Mouse (Mus musculus) adrenal gland, postnatal 10 days (tissue): Measurements from ENCODE around the gene Rapgef4. TPM values are rescaled to one million over a fixed set of nuclear protein-coding genes. Genes with fewer than 3 reads are reported as not detected.

Experiments used
- DNase-seq: peaks from one replicate; pipeline ENCODE4 v3.0.0; 2021; ENCODE audit warnings: mixed read lengths
- total RNA-seq, 2 experiments: library from RNA; stranded (reverse); gene quantifications; 2 replicates each; pipeline ENCODE4 v1.2.3; 2021

Gene Rapgef4
- total RNA-seq, 2 experiments from 2014 or later: 131 to 173 TPM

DNA sequence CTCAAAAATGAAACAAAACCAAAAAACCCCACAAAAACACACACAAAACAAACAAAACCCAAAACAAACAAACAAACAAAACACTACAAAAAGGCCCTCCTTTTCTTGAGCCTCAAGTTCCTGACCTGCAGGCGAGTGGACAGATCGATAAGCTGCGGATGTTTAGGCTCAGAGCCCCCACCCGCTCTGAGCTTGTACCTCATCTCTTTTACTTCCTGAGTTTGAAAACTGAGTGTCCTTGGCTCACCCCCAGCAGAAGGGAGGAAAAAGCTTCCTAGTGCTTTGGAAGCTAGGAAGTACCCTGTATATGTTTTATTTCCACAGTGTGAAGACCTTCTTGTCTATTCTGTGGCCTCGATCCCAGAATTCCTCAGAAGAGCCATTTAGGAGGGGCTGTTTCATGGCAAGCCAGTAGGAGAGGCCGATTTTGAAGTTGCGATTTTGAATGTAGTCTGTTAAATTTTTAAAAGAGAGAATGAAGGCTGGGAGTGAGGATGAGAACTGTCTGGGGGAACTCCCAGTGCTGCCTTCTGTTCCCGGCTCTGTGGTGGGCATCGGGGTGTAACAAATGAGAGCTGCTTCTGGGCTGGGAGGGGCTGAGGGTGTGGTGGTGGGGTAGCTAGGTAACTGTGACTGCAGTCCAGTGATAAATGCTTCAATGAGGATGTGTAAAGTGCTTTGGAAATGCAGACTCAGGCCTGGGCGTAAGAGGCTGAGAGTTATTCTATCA, 2.0 kb downstream of the Rapgef4 start:
- no peak for DNase-seq

DNA sequence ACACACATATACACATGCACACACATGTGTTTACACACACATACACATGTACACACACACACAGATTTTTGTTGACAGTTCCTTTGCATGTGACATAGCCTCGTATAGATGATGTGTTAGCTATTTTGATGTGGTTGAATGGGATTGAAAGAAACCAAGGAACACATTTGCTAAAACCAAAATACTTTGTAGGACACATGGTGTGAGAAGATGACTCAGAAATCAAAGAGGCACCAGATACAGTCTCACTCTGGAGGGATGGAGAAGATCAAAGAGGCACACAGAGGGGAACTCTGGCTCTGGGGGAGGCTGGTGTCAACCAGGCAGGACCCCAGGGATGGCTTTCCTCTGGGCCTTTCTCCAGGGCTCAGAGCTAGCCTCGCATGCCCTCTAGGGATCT, 4.7 kb downstream of the Rapgef4 start:
- no peak for DNase-seq

DNA sequence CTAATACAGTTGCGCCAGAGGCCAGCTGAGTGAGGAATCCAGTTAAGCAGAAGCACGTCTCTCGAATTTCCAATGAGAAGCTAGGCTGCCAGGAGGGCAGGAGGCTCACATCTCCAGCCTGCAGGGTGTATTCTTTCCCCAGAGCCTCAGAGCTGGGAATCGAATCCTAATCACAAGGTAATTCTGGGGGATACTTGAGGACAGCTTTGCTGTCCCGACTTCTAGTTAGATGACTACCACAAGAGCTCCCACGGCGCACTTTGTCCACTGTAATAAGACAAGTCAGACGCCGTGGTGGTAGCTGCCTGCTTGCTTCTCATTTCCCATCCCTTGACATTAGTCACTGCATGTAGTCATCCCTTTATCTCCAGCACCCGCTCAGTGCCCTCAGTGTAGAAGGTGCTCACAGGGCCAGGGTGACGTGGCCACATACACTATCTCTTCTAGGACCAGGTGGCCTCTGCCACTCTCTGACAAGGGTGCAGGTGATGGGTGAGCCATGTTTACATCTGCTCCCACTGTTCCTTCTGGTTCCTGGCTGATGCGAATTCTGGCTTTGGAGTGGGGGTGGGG, 5.3 kb downstream of the Rapgef4 start:
- no peak for DNase-seq

DNA sequence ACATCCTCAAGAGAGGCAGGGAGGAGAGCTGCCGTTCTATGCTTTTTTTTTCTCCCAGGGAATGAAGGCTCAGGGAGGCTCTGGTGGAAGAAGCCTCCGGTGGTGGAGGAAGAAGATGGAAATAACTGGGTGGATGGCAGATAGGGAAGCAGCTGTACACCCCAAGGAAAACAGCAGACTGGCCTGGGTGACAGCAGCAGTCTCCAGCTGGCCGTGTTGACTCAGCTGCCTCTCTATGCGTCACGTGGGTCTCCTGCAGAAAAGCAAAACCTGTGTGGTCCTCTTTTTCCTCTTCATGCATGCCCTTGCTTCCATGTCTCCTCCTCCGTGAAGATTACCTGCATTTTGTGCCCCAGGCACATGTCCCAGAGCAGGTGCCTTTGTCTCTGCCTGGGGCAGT, 7.5 kb downstream of the Rapgef4 start:
- DNase-seq: no peak

DNA sequence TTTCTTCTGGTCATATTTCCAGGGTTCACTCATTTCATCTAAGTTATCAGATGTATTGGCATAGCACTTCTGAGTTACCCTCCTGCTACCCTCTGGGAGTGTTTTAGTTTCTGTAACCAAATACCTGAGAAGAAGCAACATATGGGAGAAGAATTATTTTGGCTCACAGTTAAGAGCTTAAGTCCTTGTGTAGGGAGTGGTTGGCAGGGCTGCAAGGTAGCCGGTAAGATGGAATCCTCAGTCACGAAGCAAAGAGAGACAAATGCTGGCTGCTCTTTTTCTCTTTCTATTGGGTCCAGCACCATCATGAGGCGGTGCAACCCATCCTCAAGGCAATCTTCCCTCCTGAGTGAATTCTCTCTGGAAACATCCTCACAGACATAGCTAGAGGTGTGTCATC, 11.1 kb downstream of the Rapgef4 start:
- DNase-seq: no peak

DNA sequence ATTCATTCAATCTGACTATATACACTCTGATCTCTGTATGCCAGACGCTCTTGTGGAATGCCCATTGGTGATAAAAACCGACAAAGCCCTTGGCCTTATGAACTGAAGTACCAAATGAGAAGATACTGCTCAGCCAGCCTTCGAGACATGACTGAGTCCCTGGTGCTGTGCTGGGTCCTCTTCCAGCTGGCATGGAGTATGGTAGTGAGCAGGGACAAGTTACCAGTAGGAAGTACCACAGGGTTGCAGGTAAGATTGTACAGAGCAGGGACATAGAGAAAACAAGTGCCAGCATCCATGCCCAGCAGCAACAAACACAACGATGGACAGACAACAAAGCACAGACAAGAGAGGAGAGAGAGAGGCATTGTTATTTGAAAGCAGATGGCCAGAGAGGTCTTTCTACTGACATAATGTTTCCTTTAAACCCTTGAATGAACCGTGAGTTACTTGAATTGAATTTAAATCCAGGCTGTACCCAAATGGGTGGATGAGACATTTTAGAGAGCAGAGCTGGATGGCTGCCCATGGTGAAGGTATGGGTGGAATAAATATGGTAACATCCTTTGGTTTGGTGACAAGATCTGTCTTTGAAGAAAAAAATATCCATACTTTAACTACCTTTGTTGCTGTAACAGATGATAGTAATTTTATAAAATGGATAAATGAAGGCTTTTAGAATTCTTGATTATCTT, 12.8 kb downstream of the Rapgef4 start:
- no peak for DNase-seq

DNA sequence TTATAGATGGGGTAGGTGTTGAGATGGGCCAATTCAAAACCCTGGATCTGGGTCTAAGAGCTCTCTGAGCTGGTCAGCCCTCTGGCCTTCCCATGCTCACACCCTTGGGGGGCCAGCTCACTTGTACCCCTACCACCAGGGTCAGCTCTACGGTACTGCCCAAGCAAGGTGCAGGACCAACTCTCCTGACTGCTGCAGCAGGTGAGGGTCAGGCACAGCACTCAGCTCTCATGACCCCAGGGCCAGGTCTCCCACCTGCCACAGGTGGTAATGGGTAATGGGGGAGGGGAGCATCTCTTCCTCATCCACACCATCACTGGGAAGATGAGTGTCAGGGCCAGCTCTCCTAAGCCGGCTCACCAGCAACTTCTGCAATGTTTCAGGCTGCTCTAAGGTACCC, 17.5 kb downstream of the Rapgef4 start:
- DNase-seq: no peak

DNA sequence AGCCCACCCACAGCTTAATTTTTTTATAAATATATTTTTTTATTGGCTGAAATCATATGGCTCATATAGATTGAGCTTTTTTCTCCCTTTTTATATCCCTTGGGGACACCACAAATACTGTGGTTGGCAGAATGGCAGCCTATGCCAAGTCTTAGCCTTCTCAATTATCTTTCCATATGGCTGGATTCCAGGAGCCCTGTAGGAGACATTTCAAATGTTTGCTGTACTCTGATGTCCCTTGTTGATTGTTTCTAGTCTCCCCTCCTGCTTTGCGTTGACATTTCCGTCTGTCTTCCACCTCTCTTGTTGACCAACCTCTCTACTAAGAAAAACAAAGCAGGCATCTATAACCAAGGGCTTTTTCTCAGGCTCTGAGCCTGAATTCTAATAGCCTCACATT, 19.1 kb downstream of the Rapgef4 start:
- no peak for DNase-seq

DNA sequence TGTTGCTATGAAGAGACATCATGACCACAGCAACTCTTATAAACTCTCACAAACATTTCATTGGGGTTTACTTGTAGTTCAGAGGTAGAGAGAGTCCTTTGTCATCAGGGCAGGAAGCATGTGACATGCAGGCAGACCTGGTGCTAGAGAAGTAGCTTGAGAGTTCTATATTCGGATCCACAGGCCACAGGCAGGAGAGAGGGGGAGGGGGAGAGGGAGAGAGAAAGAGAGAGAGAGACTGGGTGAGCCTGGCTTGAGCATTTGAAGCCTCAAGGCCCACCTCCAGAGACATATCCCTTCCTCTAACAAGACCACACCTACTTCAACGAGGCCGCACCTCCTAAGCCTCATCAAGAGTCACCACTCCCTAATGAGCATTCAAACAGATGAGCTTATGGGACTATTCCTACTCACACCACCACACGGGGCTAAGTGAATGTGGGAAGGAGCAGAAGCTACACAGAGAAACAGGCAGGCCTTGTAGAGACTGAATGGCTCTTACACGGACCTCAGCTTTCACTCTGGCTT, 21.9 kb downstream of the Rapgef4 start:
- no peak for DNase-seq

DNA sequence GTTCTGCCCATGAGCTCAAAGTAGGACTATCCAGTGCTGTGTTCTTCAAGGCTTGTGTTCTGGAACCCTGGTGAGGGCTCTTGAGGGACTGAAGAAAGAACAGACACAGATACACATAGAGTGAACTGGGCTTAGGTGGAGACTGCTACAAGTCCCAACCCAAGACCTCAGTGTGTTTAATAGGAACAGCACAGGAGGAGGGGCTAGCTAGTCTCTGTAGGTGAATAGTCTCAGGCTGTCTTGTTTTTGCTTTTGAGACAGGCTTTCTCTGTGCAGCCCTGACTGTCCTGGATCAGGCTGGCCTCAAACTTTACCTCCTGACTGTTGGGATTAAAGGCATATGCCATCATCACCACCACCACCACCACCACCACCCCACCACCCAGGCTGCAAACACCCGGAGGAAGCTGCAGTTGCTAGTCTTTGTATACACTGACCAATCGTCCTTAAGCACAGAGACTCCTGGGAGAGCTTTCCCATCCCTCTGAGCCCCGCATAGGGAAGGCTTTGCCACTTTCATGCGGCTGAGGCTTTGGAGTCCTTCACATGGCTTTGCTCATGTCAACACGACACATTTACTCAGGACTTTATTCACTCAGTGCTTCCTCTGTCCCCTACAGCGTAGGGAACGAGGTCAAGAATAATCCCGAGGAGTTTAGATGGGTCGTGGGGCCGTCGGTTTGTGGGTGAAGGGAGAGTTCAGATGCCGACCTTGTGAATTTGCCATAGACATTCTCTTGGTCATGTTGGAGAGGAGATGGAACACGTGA, 22.9 kb downstream of the Rapgef4 start:
- no peak for DNase-seq

DNA sequence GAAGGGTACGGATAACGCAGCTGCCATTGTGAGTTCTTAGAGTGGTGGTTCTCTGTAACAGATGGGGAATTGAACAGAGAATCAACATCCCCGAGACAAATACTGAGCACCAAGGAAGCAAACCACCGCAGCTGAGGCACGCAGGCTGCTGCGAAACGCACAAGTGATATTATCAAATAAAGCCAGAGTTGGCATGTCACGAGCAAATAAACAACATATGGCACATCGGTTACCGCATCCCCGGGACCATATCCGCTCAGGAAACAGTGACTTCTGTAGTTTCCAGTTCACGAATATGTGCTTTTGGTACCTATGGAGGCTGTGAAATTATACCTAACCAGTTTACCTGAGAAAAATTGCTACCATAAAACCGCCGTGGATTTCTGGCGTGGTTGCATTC, 24.0 kb downstream of the Rapgef4 start:
- no peak for DNase-seq

DNA sequence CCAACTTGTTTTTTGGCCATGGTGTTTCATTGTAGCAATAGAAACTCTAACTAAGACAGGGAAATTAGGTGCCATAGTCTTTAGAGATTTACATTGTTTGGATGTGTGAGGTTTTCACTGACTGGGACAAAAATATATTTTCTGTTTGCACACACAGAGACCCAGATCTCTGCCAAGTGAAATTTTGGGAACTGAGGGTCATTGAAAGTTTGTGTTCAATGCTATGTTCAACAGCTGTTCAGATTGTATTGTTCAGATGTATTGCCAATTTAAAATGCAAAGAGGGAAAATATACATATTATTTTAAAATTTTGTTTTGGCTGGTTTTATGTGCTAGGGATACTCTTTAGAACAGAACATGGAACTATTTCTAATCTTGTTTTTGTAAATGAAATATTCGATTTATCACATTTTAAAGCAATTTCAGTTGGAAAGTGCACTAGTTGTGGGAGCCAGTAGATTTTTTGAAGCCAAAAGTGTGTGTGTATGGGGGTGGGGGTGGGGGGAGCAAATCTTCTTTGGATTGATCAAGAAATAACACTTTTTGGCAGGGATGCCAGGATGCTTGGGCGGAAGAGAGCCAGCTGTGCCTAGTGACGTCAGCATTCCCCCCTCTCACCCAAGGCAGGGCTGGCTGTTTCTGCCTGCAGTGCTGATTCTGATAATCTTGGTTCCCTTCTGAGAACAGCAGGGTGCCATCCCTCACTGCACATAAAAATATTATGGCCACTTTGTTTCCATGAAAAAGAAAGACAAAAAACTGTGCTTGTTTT, 28.6 kb downstream of the Rapgef4 start:
- no peak for DNase-seq

DNA sequence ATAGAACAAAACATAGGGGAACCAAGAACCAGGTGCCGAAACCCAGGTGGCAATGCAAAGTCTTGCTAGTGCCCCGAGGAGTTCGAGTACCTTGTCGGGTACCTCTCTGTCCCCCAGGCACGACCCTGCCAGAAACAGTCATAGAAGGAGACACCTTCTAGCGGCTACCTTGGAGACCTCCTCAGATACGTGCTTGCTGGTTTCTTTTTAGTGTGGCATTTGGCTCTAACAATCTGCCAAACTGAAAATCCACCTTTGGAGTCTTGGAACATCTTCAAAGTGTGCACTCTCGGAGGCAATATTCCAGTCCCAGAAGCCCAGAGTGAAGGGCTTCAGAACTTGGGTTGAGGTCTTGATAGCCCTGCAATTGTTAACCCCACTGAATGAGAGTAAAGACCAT, 34.3 kb downstream of the Rapgef4 start:
- DNase-seq: no peak

DNA sequence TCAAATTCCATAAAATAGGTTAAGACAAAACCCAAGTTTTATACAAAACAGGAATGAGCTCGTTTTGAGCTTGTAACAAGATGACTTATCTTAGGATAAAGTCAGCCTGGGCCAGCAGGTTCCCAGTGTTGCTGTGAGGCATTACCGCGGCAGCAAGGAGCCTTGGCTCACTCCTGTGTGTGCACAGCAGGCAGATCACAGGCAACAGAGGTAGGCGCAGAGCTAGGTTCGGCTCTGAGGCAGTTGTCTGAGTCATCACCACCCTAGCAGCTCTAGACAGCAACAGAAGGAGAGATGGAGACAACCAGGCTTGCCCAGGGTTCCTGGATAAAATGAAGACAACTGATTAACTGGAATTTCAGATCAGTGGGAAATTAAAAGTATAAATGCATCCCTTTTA, 35.0 kb downstream of the Rapgef4 start:
- DNase-seq: no peak

DNA sequence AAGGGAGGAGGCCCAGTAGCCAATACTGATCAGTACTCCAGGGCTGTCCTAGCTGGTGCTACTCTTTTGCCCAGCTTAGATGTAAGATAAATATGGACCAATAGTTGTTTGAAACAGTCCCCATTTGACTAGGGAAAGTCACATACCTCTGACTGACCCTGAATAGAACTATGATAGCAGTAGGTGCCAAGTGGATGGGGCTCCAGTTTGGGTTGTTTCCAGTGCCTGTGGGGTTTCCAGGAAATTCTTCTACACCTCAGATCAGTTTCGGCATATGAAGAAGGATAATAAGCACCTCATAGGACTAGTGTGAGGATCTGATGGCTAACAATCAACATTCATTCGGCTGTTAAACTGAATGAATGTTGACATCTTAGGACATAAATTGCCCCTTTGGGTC, 36.1 kb downstream of the Rapgef4 start:
- DNase-seq: no peak

DNA sequence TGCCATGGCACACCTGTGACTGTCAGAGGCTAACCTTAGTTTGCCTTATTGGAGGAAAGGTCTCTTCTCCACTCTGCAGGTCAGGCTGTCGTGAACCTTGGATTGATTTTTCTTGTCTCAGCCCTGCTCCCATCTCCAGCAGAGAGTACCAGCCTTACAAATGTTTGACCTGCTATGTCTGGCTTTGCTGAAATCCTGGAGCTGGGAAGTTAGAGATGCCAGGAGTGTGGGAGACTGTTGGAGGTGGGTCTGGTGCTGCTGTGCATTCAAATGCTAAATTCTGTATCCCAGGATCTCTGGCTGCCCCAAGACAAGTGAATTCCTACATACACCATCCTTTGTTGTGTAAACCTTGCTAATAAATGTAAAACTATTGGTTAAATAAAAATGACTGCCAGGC, 37.7 kb downstream of the Rapgef4 start:
- DNase-seq: no peak

DNA sequence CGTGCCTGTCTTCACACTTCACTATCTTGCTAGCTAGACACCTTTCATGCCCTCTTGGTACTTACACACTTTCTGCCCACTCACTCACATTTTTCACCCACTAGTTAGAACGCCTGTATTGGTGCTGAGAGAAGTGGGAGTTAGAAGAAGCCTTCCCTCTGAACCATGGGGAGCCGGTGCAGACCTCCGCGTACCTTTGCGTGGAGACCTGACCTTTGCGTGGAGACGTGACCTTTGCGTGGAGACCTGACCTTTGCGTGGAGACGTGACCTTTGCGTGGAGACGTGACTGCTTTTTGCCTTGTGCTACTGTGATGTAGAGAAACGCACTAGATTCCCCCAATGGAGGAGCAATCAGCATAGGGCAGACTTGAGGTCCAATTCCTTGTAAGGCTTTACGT, 39.7 kb downstream of the Rapgef4 start:
- DNase-seq: no peak

DNA sequence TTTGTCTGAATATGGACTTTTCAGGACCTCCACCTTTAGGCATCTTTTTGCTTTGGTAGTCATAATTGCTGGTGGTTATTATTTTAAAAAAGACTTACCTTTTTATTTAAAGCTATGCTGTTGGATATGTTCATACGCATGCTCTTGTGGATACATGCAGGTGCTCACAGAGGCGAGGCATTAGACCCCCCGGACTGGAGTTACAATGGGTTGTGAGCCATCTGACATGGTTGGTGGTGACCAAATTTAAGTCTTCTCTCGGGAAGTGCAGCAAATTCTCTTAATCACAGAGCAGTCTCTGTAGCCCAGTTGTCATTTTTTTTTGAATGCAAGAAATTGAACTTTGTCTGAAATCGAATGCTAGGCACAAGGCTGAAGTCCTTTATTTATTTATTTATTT, 40.4 kb downstream of the Rapgef4 start:
- no peak for DNase-seq

DNA sequence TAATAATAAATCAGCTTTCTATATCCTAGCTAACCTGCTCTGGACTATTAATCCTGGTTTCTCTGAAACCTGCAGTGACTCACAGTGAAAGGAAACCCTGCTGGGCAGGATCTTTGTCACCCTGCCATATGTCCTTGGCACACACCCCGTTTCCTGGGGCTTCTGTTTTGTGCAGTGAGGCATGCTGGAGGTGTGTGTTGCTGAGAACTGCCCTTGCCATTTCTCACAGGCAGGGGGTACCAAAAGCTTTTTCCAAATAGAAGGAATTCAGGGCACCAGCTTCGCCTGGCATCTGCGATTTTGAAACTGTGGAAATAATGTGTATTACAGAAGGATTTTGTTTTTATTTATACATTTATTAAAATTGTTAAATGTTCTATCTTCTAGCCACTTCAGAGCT, 40.8 kb downstream of the Rapgef4 start:
- peak; percentile 80 for DNase-seq

DNA sequence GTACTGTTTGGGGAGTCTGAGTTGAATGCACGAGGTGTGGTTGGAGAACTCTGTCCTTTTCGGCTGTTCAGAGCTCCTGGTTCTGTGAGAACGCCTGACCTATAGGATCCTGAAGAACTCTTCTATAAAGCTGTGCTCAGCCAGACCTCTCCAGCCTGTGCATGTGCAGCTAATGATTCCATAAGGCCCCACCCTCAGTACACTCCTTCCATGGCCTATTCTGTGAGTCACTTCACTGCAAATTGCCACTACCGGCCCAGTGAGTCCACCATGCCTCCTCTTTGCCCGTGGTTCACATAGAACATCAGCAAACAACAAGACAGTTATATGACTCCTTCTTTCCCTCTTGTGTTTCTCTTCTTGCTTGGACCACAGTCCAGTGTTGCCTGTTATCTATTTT, 42.8 kb downstream of the Rapgef4 start:
- DNase-seq: no peak

DNA sequence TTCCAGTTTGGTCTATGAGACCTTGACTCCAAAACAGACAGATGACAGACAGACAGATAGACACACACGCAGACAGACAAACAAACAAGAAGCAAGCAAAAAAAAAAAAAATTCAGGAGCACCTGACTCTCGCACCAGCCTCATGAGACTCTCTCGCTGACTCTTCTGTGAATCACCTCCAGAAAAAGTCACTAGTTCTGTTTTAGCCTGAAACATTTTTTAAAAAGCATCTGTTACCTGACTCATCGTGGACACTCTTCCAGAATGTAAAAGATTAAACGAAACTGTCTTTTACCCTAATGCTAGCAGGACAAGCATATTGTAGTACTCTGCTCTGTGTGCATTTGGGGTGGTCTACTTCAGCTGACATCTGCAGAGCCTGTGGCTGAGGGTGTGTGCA, 44.6 kb downstream of the Rapgef4 start:
- no peak for DNase-seq

DNA sequence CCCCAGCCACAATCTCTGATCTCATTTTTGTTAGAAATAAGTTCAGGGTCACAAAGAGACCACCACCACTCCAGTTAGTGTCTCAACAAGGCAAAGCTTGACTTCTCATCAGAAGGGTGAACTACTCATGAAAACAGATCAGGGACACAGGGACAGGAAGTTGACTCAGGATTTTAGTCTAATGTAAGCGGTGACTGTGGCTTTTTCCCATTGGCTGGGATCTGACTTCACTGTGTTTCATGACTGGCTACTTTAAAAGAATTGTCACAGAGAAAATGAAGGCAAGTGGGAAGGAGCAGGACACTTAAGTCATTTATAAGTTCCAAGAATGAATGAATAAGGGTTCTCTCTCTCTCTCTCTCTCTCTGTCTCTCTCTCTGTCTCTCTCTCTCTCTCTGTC, 45.5 kb downstream of the Rapgef4 start:
- no peak for DNase-seq
